Mouse (Mus musculus): ENCODE measurements around the gene Wnt3a. TPM values are rescaled to one million over a fixed set of nuclear protein-coding genes. Genes with fewer than 3 reads are reported as not detected.
"Not testable (repeated sequence)": the region's sequence is repeated elsewhere in the genome, so short reads cannot be mapped to it uniquely, and the experiment has no call there.

Wnt3a gene
- polyA plus RNA-seq, 1 experiment from 2014 or later = 4.0 TPM

GRCm38 (mm10) chr11:59307422-59308163 lies 17.0 kb upstream of the Wnt3a start:
- Histone ChIP-seq H3K36me3 (no peaks in the 10 kb centered on the region), H3K9me3 (no peaks in the 10 kb centered on the region), H3K9ac (peak overlapping the region; percentile 82), H3K4me1 (peaks cover 57% of the 10 kb centered on the region), H3K4me3 (peak overlapping the region; percentile 73), H3K27ac (peak overlapping the region; percentile 92), H3K27me3 (peaks cover 50% of the 10 kb centered on the region), H3K4me2 (peak overlapping the region; percentile 90)
- WGBS = under 1% methylated on average over 45 of the region's 45 CpGs
- ATAC-seq (ENCODE audit: insufficient number of reproducible peaks, insufficient read depth, low FRiP score, low TSS enrichment, low read depth) = no peak

- Histone ChIP-seq H3K9me3 (no peaks in the 10 kb centered on the region), H3K27me3 (peaks cover 50% of the 10 kb centered on the region), H3K9ac (peak within 1 kb of the TSS; percentile 82), H3K4me2 (peak within 1 kb of the TSS; percentile 90), H3K4me1 (peaks cover 49% of the 10 kb centered on the region), H3K27ac (peak within 1 kb of the TSS; percentile 92), H3K4me3 (peak within 1 kb of the TSS; percentile 73), H3K36me3 (no peaks in the 10 kb centered on the region)
- under 1% methylated on average over 91 of the region's 128 CpGs for WGBS
- peak; percentile 44 for ATAC-seq (ENCODE audit: insufficient number of reproducible peaks, insufficient read depth, low FRiP score, low TSS enrichment, low read depth)
Measured at GRCm38 (mm10) chr11:59306461-59307421, 16.2 kb upstream of the Wnt3a start, which contains the start of gene Wnt9a. Gene Wnt9a (plus strand): TSS chr11:59306928.

- 5% methylated on average over 10 of the region's 10 CpGs for WGBS
- Histone ChIP-seq H3K4me2 (peak overlapping the region; percentile 90), H3K4me1 (peaks cover 40% of the 10 kb centered on the region), H3K36me3 (no peaks in the 10 kb centered on the region), H3K4me3 (peak overlapping the region; percentile 73; the same call in 1 of the 2 replicates), H3K27ac (no peak overlapping the region), H3K27me3 (peaks cover 56% of the 10 kb centered on the region), H3K9me3 (no peaks in the 10 kb centered on the region), H3K9ac (peak overlapping the region; percentile 82)
- ATAC-seq (ENCODE audit: insufficient number of reproducible peaks, insufficient read depth, low FRiP score, low TSS enrichment, low read depth) = no peak
Measured at GRCm38 (mm10) chr11:59305821-59306215, 15.3 kb upstream of the Wnt3a start.

GRCm38 (mm10) chr11:59305008-59305820 lies 14.7 kb upstream of the Wnt3a start:
- Histone ChIP-seq H3K4me1 (peaks cover 39% of the 10 kb centered on the region), H3K36me3 (no peaks in the 10 kb centered on the region), H3K27me3 (peaks cover 62% of the 10 kb centered on the region), H3K4me2 (peak overlapping the region; percentile 90; the same call in 1 of the 2 replicates), H3K27ac (no peak overlapping the region), H3K4me3 (no peak overlapping the region), H3K9ac (no peak overlapping the region; the same call in 1 of the 2 replicates), H3K9me3 (no peaks in the 10 kb centered on the region)
- 42% methylated on average over 22 of the region's 22 CpGs for WGBS
- no peak for ATAC-seq (ENCODE audit: insufficient number of reproducible peaks, insufficient read depth, low FRiP score, low TSS enrichment, low read depth)

GRCm38 (mm10) chr11:59302700-59303569 lies 12.4 kb upstream of the Wnt3a start:
- Histone ChIP-seq H3K27me3 (peaks cover 76% of the 10 kb centered on the region), H3K4me2 (no peak overlapping the region), H3K4me3 (no peak overlapping the region), H3K9ac (no peak overlapping the region), H3K36me3 (no peaks in the 10 kb centered on the region), H3K9me3 (no peaks in the 10 kb centered on the region), H3K27ac (no peak overlapping the region), H3K4me1 (peaks cover 16% of the 10 kb centered on the region)
- 29% methylated on average over 5 of the region's 10 CpGs for WGBS
- no peak for ATAC-seq (ENCODE audit: insufficient number of reproducible peaks, insufficient read depth, low FRiP score, low TSS enrichment, low read depth)

GRCm38 (mm10) chr11:59301053-59301452 lies 10.5 kb upstream of the Wnt3a start:
- H3K9me3 ChIP-seq; H3K36me3 ChIP-seq; H3K9ac ChIP-seq; H3K4me2 ChIP-seq; ATAC-seq (ENCODE audit: insufficient number of reproducible peaks, insufficient read depth, low FRiP score, low TSS enrichment, low read depth); H3K4me1 ChIP-seq; H3K27ac ChIP-seq; H3K4me3 ChIP-seq: not testable (repeated sequence)
- peaks cover 79% of the 10 kb centered on the region for H3K27me3 ChIP-seq
- 67% methylated on average over 2 of the region's 2 CpGs for WGBS

- H3K4me1 ChIP-seq = no peaks in the 10 kb centered on the region
- H3K36me3 ChIP-seq = no peaks in the 10 kb centered on the region
- H3K4me3 ChIP-seq = no peak overlapping the region
- H3K9me3 ChIP-seq = no peaks in the 10 kb centered on the region
- peaks cover 76% of the 10 kb centered on the region for H3K27me3 ChIP-seq
- H3K27ac ChIP-seq = no peak overlapping the region
- H3K9ac ChIP-seq = no peak overlapping the region
- WGBS = 18% methylated on average over 3 of the region's 3 CpGs
- H3K4me2 ChIP-seq = no peak overlapping the region
- no peak for ATAC-seq (ENCODE audit: insufficient number of reproducible peaks, insufficient read depth, low FRiP score, low TSS enrichment, low read depth)
Measured at GRCm38 (mm10) chr11:59300185-59300584, 9.6 kb upstream of the Wnt3a start.

GRCm38 (mm10) chr11:59297941-59298340 lies 7.4 kb upstream of the Wnt3a start:
- 21% methylated on average over 7 of the region's 7 CpGs for WGBS

GRCm38 (mm10) chr11:59293616-59294015 lies 3.1 kb upstream of the Wnt3a start:
- 24% methylated on average over 7 of the region's 7 CpGs for WGBS
- no peaks in the 10 kb centered on the region for H3K9me3 ChIP-seq
- H3K9ac ChIP-seq = no peak overlapping the region
- peaks cover 91% of the 10 kb centered on the region for H3K27me3 ChIP-seq
- no peak for ATAC-seq (ENCODE audit: insufficient number of reproducible peaks, insufficient read depth, low FRiP score, low TSS enrichment, low read depth)
- H3K4me3 ChIP-seq = no peak overlapping the region
- no peak overlapping the region for H3K4me2 ChIP-seq
- H3K36me3 ChIP-seq = no peaks in the 10 kb centered on the region
- H3K4me1 ChIP-seq = peaks cover 25% of the 10 kb centered on the region
- H3K27ac ChIP-seq = no peak overlapping the region

More at GRCm38 (mm10) chr11:59297941-59298340, 7.4 kb upstream of the Wnt3a start:
- no peak overlapping the region for H3K27ac ChIP-seq
- no peak overlapping the region for H3K4me2 ChIP-seq
- H3K9ac ChIP-seq = no peak overlapping the region
- no peaks in the 10 kb centered on the region for H3K4me1 ChIP-seq
- H3K27me3 ChIP-seq = peaks cover 72% of the 10 kb centered on the region
- no peaks in the 10 kb centered on the region for H3K9me3 ChIP-seq
- no peak overlapping the region for H3K4me3 ChIP-seq
- no peak for ATAC-seq (ENCODE audit: insufficient number of reproducible peaks, insufficient read depth, low FRiP score, low TSS enrichment, low read depth)
- H3K36me3 ChIP-seq = no peaks in the 10 kb centered on the region

- Histone ChIP-seq H3K27ac (no peak overlapping the region), H3K4me2 (peak overlapping the region; percentile 70), H3K4me3 (peak overlapping the region; percentile 45), H3K9ac (no peak overlapping the region), H3K27me3 (peaks cover 98% of the 10 kb centered on the region), H3K4me1 (peaks cover 25% of the 10 kb centered on the region), H3K9me3 (no peaks in the 10 kb centered on the region), H3K36me3 (no peaks in the 10 kb centered on the region)
- under 1% methylated on average over 25 of the region's 25 CpGs for WGBS
- ATAC-seq (ENCODE audit: insufficient number of reproducible peaks, insufficient read depth, low FRiP score, low TSS enrichment, low read depth) = no peak
Measured at GRCm38 (mm10) chr11:59289706-59290105, 846 bp downstream of the Wnt3a start.
